Mouse (Mus musculus) lung, adult 10 weeks (tissue): Measurements from ENCODE around the gene Prdm13. TPM values are rescaled to one million over a fixed set of nuclear protein-coding genes. Genes with fewer than 3 reads are reported as not detected.

Experiments used
- polyA plus RNA-seq: library from polyadenylated mRNA; stranded (reverse); fragments of 350-450 nt; fragmentation: Illumina TruSeq; extraction: RNeasy Lipid Tissue Mini Kit (QIAGEN cat#74804); gene quantifications from one replicate; pipeline ENCODE4 v1.2.3, GENCODE M21; 2014; ENCODE audit warnings: low read depth, low replicate concordance; ENCODE audit not compliant: insufficient read depth

The Prdm13 gene
- not detected for polyA plus RNA-seq

GRCm38 (mm10) chr4:21685595-21686091, at the start of gene Prdm13:
Prdm13 (minus strand) TSS chr4:21685963.

DNA sequence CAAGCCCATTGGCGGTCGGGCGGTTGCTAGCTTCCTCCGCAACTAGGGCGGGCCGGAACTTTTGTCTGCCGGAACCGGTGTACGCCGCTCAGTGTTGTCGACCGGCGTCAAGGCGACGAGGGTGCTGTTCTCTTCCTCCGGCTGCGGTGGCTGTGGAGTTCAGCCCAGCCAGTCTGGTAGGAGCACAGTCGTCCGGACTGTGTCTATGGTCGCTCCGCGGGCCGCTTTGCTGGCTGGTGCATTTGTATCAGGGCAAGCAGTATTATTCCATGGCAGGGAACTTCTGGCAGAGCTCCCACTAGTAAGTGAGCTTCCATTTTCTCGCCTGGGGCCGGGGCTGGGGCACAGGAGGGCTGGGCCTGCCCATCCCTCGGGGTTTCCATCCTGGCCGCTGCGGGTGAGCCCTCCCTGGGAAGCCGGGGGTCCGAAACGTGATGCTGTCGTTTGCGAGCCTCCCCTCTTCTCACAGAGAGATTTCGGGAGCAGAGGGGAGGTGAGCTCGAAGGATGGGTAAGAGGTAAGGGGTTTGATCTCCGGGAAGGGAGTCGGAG, 41.9 kb upstream of the Prdm13 start, which contains the start of gene Ccnc:
Gene Ccnc (plus strand): TSS at position 87 of the 551 bp plus-strand sequence.

Other genes starting within 250 kb of the Prdm13 start
- 15.6 TPM for gene Ccnc, start 41.7 kb upstream of the Prdm13 start, polyA plus RNA-seq
- 4.8 TPM for gene Usp45, start 81.2 kb upstream of the Prdm13 start, polyA plus RNA-seq
- 5.9 TPM for gene Tstd3, start 81.2 kb upstream of the Prdm13 start, polyA plus RNA-seq
- 22.1 TPM for gene Pnisr, start 161.6 kb upstream of the Prdm13 start, polyA plus RNA-seq
- gene Coq3, start 193.7 kb upstream of the Prdm13 start, polyA plus RNA-seq = 5.4 TPM
- 0.31 TPM for gene Faxc, start 245.4 kb upstream of the Prdm13 start, polyA plus RNA-seq